Mouse (Mus musculus) myocyte (in vitro differentiated cells): Measurements from ENCODE around the gene Frrs1l.

Experiments used
- CEBPB ChIP-seq: IDR thresholded peaks from 2 replicates; pipeline ENCODE4 v1.6.1; 2011; ENCODE audit warnings: mild to moderate bottlenecking, moderate library complexity; ENCODE audit not compliant: poor library complexity, insufficient read depth, severe bottlenecking
- E2F4 ChIP-seq: IDR thresholded peaks from one replicate; pipeline ENCODE4 v1.6.1; 2011; ENCODE audit warnings: mild to moderate bottlenecking, control low read depth, moderate library complexity; ENCODE audit not compliant: insufficient read depth
- MAX ChIP-seq: IDR thresholded peaks from one replicate; pipeline ENCODE4 v1.6.1; 2011; ENCODE audit warnings: low read depth, mild to moderate bottlenecking, control low read depth
- MYOD1 ChIP-seq, 3 experiments: IDR thresholded peaks; one replicate each; pipeline ENCODE4 v1.6.1; 2011; ENCODE audit warnings: control low read depth in 2 of 3, low read depth in 2 of 3, mild to moderate bottlenecking in 2 of 3, moderate library complexity in 1 of 3; ENCODE audit not compliant: insufficient read length in 2 of 3, control insufficient read depth in 1 of 3
- POLR2A ChIP-seq: IDR thresholded peaks from one replicate; pipeline ENCODE4 v1.6.1; 2011; ENCODE audit warnings: low read depth, mild to moderate bottlenecking, control low read depth, moderate library complexity; ENCODE audit not compliant: insufficient read length
- POLR2AphosphoS2 ChIP-seq: IDR thresholded peaks from one replicate; pipeline ENCODE4 v1.6.1; 2011; ENCODE audit warnings: low read depth, control low read depth; ENCODE audit not compliant: insufficient read length
- TCF3 ChIP-seq: IDR thresholded peaks from one replicate; pipeline ENCODE4 v1.6.1; 2011; ENCODE audit warnings: low read depth, control low read depth; ENCODE audit not compliant: insufficient read length
- USF1 ChIP-seq: IDR thresholded peaks from one replicate; pipeline ENCODE4 v1.6.1; 2011; ENCODE audit warnings: low read depth, mild to moderate bottlenecking, control low read depth, moderate library complexity

- no peak for TF ChIP-seq POLR2A
- TF ChIP-seq CEBPB: no peak
- TF ChIP-seq USF1: no peak
- no peak for TF ChIP-seq MYOD1 (IDR thresholded peaks at IDR 0.05; ENCODE audit: control insufficient read depth in 1 of 3, insufficient read length in 2 of 3, low read depth in 2 of 3)
- no peak for TF ChIP-seq E2F4
- TF ChIP-seq TCF3: no peak
- TF ChIP-seq MAX: no peak
- TF ChIP-seq POLR2AphosphoS2: no peak
Measured at GRCm38 (mm10) chr4:56907671-56908070, 82.5 kb downstream of the Frrs1l start.
